ENCODE assay signal across 10 mouse cellular contexts in genomic region chr4:123237386-123238266, GRCm38 (mm10). TPM values are rescaled to one million over a fixed set of nuclear protein-coding genes. Genes with fewer than 3 reads are reported as not detected.
DNase-seq lines count a peak whose midpoint lies in the region; ATAC-seq lines count a peak whose summit lies in the region.
"Had no signal": no experiment of that assay in that cellular context is flagged by ENCODE, and none has a peak within 500 bp of the region (broad histone marks: within the 10 kb centered on the region; RNA-seq: fewer than 3 reads in every experiment).

No protein-coding gene starts in this region.

- peak; percentile 34 for DNase-seq in embryo, embryonic 11 days
- DNase-seq in embryo, embryonic 9.5 days (ENCODE audit: extremely low spot score), result no peak
- peak; percentile 16 for DNase-seq in embryonic facial prominence, embryonic 11.5 days (ENCODE audit: low spot score)
- DNase-seq in heart, postnatal 14 days, result peak; percentile 55 to 65
- DNase-seq in lung, postnatal 10 days, result peak; percentile 58
- DNase-seq in cerebellum, postnatal 14 days, result no peak
- no peak for DNase-seq in right cerebral cortex, postnatal 14 days
- DNase-seq: right cerebral cortex, postnatal 25 days had no signal

- WGBS in embryonic facial prominence, embryonic 11.5 days, result 38% methylated on average over 6 of the region's 6 CpGs

- H3K4me1 ChIP-seq in embryonic facial prominence, embryonic 11.5 days (ENCODE audit: control insufficient read depth, insufficient read depth, low read length), result peaks cover 17% of the 10 kb centered on the region

- intact Hi-C loops in heart, postnatal 14 days (cut with DNase I), result no loop called here

- peaks cover 12% of the 10 kb centered on the region; the same call in 1 of the 2 replicates for H3K27me3 ChIP-seq in embryonic facial prominence, embryonic 11.5 days (ENCODE audit: control insufficient read depth, insufficient read depth, low read length)

- H3K9me3 ChIP-seq in embryonic facial prominence, embryonic 11.5 days (replicated peaks; ENCODE audit: control insufficient read depth, low read length), result no peaks in the 10 kb centered on the region

- no peak for ATAC-seq in embryonic facial prominence, embryonic 11.5 days (replicated peaks; ENCODE audit: insufficient number of reproducible peaks, low FRiP score, low TSS enrichment, low read depth)
- ATAC-seq in monocyte, adult 5-6 weeks (replicated peaks; ENCODE audit: insufficient number of reproducible peaks, low FRiP score, low TSS enrichment, poor library complexity, severe bottlenecking), result no peak

- H3K4me2 ChIP-seq in embryonic facial prominence, embryonic 11.5 days (ENCODE audit: low read depth, low read length), result no peak overlapping the region

- H3K27ac ChIP-seq in embryonic facial prominence, embryonic 11.5 days (replicated peaks; ENCODE audit: low read depth, low read length), result peak overlapping the region; percentile 20; the same call in 1 of the 2 replicates

- no peaks in the 10 kb centered on the region for H3K36me3 ChIP-seq in embryonic facial prominence, embryonic 11.5 days (replicated peaks; ENCODE audit: control insufficient read depth, insufficient read depth, low read depth, low read length)

- no peak overlapping the region for H3K4me3 ChIP-seq in embryonic facial prominence, embryonic 11.5 days (ENCODE audit: low read depth, low read length)

- no peak overlapping the region for H3K9ac ChIP-seq in embryonic facial prominence, embryonic 11.5 days (replicated peaks; ENCODE audit: low read length)

RNA-seq across cellular contexts. Expression of gene Heyl, which starts 4.3 kb away (rescaled TPM):
- polyA plus RNA-seq in embryonic facial prominence, embryonic 11.5 days (2014; fragmentation: Nextera tagmentation; extraction: Ambion mirVana), result 8.0 and 8.1 TPM in 2 replicates
- total RNA-seq in heart, postnatal 14 days (2021), result 10 to 100 TPM; 21.4 to 21.6 TPM
- 0.10 TPM in 1 of 3 replicates, not detected in the others for total RNA-seq in monocyte, adult 5-6 weeks (2017)

RNA-seq across cellular contexts. Expression of gene Pabpc4, which starts 24.5 kb away (rescaled TPM):
- 43.0 and 44.0 TPM in 2 replicates for polyA plus RNA-seq in embryonic facial prominence, embryonic 11.5 days (2014; fragmentation: Nextera tagmentation; extraction: Ambion mirVana)
- 100 to 1,000 TPM; 255 to 289 TPM for total RNA-seq in heart, postnatal 14 days (2021)
- 23.4 to 30.7 TPM (median 23.8 TPM) in 3 replicates for total RNA-seq in monocyte, adult 5-6 weeks (2017)

RNA-seq across cellular contexts. Expression of gene Nt5c1a, which starts 36.3 kb away (rescaled TPM):
- polyA plus RNA-seq in embryonic facial prominence, embryonic 11.5 days (2014; fragmentation: Nextera tagmentation; extraction: Ambion mirVana), result not detected in 2 replicates
- 10 to 100 TPM; 37.2 to 47.6 TPM for total RNA-seq in heart, postnatal 14 days (2021)
- total RNA-seq in monocyte, adult 5-6 weeks (2017), result not detected in 3 replicates
- total RNA-seq: megakaryocyte-erythroid progenitor cell, adult 5-6 weeks had no signal

RNA-seq across cellular contexts. Expression of gene Hpcal4, which starts 54.6 kb away (rescaled TPM):
- 0.84 and 1.6 TPM in 2 replicates for polyA plus RNA-seq in embryonic facial prominence, embryonic 11.5 days (2014; fragmentation: Nextera tagmentation; extraction: Ambion mirVana)
- under 1 TPM; 0.07 to 0.26 TPM for total RNA-seq in heart, postnatal 14 days (2021)
- total RNA-seq in monocyte, adult 5-6 weeks (2017), result not detected in 3 replicates
- total RNA-seq: megakaryocyte-erythroid progenitor cell, adult 5-6 weeks had no signal

Comparison
In these comparisons a context has a peak if more than half of its experiments do, and no peak if none do; other contexts are left out.
1. DNase-seq: peak in embryo, embryonic 11 days (single experiment), embryonic facial prominence, embryonic 11.5 days (single experiment), heart, postnatal 14 days (2 of 2) and lung, postnatal 10 days (single experiment); none in embryo, embryonic 9.5 days (single experiment), cerebellum, postnatal 14 days (0 of 2) and right cerebral cortex, postnatal 14 days (single experiment).
2. RNA of gene Heyl, which starts 4.3 kb away (total RNA-seq): 21.4 to 21.6 TPM in heart, postnatal 14 days; 0.10 TPM in monocyte, adult 5-6 weeks; every median in the first group is over 10 times any median in the second.
3. RNA of gene Nt5c1a, which starts 36.3 kb away (total RNA-seq): 37.2 to 47.6 TPM in heart, postnatal 14 days; not detected in monocyte, adult 5-6 weeks; every median in the first group is over 10 times any median in the second.